Mouse (Mus musculus): ENCODE data around the gene Rnf169. TPM values are rescaled to one million over a fixed set of nuclear protein-coding genes. Genes with fewer than 3 reads are reported as not detected.
A peak's percentile ranks its signal among the peaks of the same experiment; 100 is the strongest.
"Not testable (repeated sequence)": the region's sequence is repeated elsewhere in the genome, so short reads cannot be mapped to it uniquely, and the experiment has no call there.

The Rnf169 gene
- polyA plus RNA-seq, 1 experiment from 2014 or later = 4.3 TPM

DNA sequence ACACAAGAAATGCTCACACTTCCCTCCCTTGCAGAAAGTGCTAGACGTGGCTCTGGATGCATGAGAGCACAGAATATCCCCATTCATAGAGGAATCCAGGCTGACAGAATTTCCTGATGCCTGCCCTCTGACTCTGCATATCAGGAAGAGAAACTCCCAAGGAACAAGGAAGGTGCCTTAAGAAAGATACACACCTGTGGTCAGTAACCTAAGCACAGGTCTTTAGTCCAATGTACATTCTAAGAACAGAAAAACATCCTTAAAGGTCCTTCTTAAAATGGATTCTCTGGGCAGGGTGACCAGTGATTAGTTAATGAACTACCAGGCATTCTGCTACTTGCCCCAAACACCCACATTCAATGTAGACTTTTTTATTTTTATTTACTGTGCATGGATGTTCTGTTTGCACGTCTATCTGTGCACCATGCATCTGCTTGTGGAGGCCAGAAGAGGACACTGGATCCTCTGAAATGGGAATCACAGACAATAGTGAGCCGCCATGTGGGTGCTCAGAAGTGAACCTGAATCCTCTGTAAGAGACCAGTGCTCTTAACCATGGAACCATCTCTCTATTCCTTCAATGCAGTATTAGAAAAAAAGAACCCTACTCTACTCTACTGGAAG is 16.9 kb downstream of the Rnf169 start:
- H3K4me1 ChIP-seq (replicated peaks) = peaks cover 43% of the 10 kb centered on the region
- H3K27me3 ChIP-seq (replicated peaks) = no peaks in the 10 kb centered on the region
- no peak overlapping the region for H3K9ac ChIP-seq
- WGBS = 84% methylated on average over 3 of the region's 3 CpGs
- no peak overlapping the region for H3K4me2 ChIP-seq
- no peak overlapping the region for H3K4me3 ChIP-seq
- no peaks in the 10 kb centered on the region for H3K36me3 ChIP-seq
- no peak overlapping the region for H3K27ac ChIP-seq (ENCODE audit: poor library complexity, severe bottlenecking)
- no peaks in the 10 kb centered on the region for H3K9me3 ChIP-seq (replicated peaks)
- no peak for ATAC-seq (ENCODE audit: insufficient number of reproducible peaks, low FRiP score)

DNA sequence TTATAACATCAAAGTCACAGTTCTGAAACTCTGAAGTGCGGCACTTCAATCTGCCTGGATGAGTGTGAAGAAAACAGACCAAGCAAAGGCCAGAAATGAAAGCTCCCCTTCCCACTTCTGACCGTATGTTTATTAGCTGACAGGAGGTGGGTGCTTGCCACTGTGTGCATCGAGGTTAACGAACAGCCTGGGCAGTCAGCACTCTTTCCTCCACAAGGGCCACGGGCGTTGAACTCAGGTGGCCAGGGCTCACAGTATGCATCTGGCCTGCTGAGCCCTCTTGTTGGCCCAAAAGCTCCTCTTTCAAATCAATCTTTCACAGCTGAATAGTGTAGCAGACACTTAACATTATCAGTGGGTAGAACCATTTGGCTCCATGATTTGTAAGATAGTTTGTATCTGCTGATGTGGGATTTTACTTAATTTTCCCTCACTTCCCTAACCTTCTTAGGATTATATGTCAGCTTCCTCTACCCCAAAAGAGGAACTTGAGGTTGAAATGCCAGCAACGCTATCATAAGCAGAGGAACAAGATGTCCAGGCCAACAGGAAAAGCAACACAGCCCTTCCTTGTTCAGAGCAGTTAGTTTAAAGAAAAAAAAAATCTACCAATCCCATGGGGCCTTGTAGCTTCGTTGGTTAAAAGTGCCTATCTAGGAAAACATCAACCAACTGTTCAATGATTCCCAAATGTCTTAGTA is 17.6 kb downstream of the Rnf169 start:
- ATAC-seq (ENCODE audit: insufficient number of reproducible peaks, low FRiP score) = no peak
- Histone ChIP-seq H3K4me3 (no peak overlapping the region), H3K9me3 (replicated peaks) (no peaks in the 10 kb centered on the region), H3K27me3 (replicated peaks) (no peaks in the 10 kb centered on the region), H3K9ac (no peak overlapping the region), H3K36me3 (no peaks in the 10 kb centered on the region), H3K4me1 (replicated peaks) (peaks cover 43% of the 10 kb centered on the region), H3K4me2 (no peak overlapping the region), H3K27ac (ENCODE audit: poor library complexity, severe bottlenecking) (0 out of 2 replicates have a peak overlapping the region, but pooled peaks have one; percentile 34)
- 56% methylated on average over 8 of the region's 8 CpGs for WGBS

DNA sequence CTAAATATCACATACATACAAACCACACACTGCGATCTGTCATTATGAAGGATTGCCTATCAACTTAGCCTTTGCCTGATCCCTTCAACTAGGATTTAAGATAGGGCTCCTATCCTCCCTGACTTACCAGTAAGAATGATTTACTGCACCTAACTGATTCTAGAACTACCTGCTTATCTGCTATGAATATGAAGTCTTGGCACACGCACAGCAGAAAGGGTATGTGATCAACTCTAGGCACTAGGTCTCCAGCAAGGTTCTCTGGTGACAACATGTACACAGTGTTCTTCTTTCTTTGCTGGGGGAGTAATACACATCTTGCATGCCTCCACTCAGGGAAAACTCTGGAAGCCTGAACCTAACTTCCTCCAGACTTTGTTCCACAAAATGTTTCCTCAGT is 18.7 kb downstream of the Rnf169 start:
- Histone ChIP-seq H3K9ac (no peak overlapping the region), H3K4me2 (no peak overlapping the region), H3K27me3 (replicated peaks) (no peaks in the 10 kb centered on the region), H3K4me1 (replicated peaks) (peaks cover 34% of the 10 kb centered on the region), H3K4me3 (no peak overlapping the region), H3K27ac (ENCODE audit: poor library complexity, severe bottlenecking) (no peak overlapping the region), H3K9me3 (replicated peaks) (no peaks in the 10 kb centered on the region), H3K36me3 (no peaks in the 10 kb centered on the region)
- ATAC-seq (ENCODE audit: insufficient number of reproducible peaks, low FRiP score) = no peak
- 81% methylated on average over 2 of the region's 2 CpGs for WGBS

GRCm38 (mm10) chr7:99960571-99960970 is 19.7 kb downstream of the Rnf169 start:
- H3K4me1 ChIP-seq (replicated peaks) = peaks cover 27% of the 10 kb centered on the region
- not testable (repeated sequence) for H3K4me2 ChIP-seq; H3K27ac ChIP-seq (ENCODE audit: poor library complexity, severe bottlenecking); H3K36me3 ChIP-seq; H3K9me3 ChIP-seq (replicated peaks); H3K4me3 ChIP-seq; H3K9ac ChIP-seq; H3K27me3 ChIP-seq (replicated peaks); ATAC-seq (ENCODE audit: insufficient number of reproducible peaks, low FRiP score)
- WGBS = 61% methylated on average over 2 of the region's 2 CpGs

DNA sequence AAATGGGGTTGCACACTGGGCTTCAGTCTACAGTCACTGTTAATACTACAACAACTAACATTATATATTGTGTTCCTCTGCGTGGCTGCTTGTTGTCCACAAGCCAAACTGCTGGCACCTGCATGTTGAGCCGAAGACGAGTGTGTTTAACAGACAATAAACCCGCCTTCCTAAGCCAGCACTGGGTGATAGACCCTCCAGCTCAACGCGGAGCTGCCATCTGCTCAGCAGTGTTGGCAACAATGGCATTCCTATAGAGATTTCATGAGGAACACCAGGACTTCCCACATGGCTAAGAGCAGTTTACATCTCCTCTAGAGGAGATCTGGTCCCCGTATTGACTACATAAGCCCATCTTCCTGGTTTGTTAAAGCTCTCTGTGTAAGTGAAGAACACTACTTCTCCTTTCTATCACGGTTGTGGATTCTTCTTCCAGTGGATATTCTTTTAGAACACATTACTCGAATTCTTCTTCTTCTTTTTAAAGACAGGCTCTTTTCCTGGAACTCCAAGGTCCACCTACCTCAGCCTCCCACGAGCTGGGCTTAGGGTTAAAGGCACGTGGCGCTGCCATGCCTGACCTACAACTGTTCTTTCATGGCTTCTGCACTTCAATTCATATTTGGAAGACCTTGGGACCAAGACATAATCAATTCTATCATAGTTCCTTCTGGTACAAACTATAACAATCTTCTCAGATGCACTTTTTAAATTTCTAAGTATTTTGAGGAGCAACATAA is 22.9 kb downstream of the Rnf169 start:
- no peak for ATAC-seq (ENCODE audit: insufficient number of reproducible peaks, low FRiP score)
- no peaks in the 10 kb centered on the region for H3K9me3 ChIP-seq (replicated peaks)
- no peak overlapping the region for H3K4me2 ChIP-seq
- no peaks in the 10 kb centered on the region for H3K27me3 ChIP-seq (replicated peaks)
- H3K4me1 ChIP-seq (replicated peaks) = peaks cover 7% of the 10 kb centered on the region
- no peak overlapping the region for H3K27ac ChIP-seq (ENCODE audit: poor library complexity, severe bottlenecking)
- H3K9ac ChIP-seq = no peak overlapping the region
- no peak overlapping the region for H3K4me3 ChIP-seq
- 0 out of 2 replicates have a peak, but pooled peaks cover 5% of the 10 kb centered on the region for H3K36me3 ChIP-seq
- 84% methylated on average over 12 of the region's 12 CpGs for WGBS

DNA sequence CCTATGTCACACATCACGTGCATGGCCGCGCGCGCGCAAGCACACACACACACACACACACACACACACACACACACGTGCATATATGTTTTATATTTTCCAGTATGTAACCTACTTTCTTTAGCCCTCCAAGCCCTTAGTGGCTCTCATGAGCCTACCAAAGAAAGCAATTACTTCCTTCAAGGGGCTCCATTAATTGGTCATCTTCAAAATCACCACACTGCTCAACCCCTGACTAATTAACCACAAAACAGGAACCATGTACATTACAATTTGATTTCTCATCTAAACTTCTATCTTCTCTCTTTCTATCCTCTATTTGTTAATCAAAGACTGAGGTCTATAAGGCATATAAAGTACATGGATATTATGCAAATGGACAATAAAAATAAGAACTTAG is 24.2 kb downstream of the Rnf169 start:
- ATAC-seq (ENCODE audit: insufficient number of reproducible peaks, low FRiP score) = no peak
- H3K9ac ChIP-seq = no peak overlapping the region
- H3K27me3 ChIP-seq (replicated peaks) = no peaks in the 10 kb centered on the region
- H3K9me3 ChIP-seq (replicated peaks) = no peaks in the 10 kb centered on the region
- no peak overlapping the region for H3K4me3 ChIP-seq
- H3K36me3 ChIP-seq = peaks cover 13% of the 10 kb centered on the region
- H3K27ac ChIP-seq (ENCODE audit: poor library complexity, severe bottlenecking) = no peak overlapping the region
- WGBS = 96% methylated on average over 7 of the region's 7 CpGs
- peaks cover 5% of the 10 kb centered on the region; the same call in 1 of the 2 replicates for H3K4me1 ChIP-seq (replicated peaks)
- no peak overlapping the region for H3K4me2 ChIP-seq

- Histone ChIP-seq H3K27me3 (replicated peaks) (no peaks in the 10 kb centered on the region), H3K4me2 (no peak overlapping the region), H3K4me3 (no peak overlapping the region), H3K4me1 (replicated peaks) (peaks cover 5% of the 10 kb centered on the region; the same call in 1 of the 2 replicates), H3K9me3 (replicated peaks) (no peaks in the 10 kb centered on the region), H3K27ac (ENCODE audit: poor library complexity, severe bottlenecking) (no peak overlapping the region), H3K9ac (no peak overlapping the region), H3K36me3 (peaks cover 16% of the 10 kb centered on the region)
- ATAC-seq (ENCODE audit: insufficient number of reproducible peaks, low FRiP score) = no peak
- WGBS = 96% methylated on average over 8 of the region's 8 CpGs
These were observed 26.0 kb downstream of the Rnf169 start for GRCm38 (mm10) chr7:99954212-99954611.

GRCm38 (mm10) chr7:99953442-99954098 is 26.7 kb downstream of the Rnf169 start:
- Histone ChIP-seq H3K9me3 (replicated peaks) (no peaks in the 10 kb centered on the region), H3K4me1 (replicated peaks) (peaks cover 5% of the 10 kb centered on the region; the same call in 1 of the 2 replicates), H3K4me3 (no peak overlapping the region), H3K27ac (ENCODE audit: poor library complexity, severe bottlenecking) (no peak overlapping the region), H3K36me3 (peaks cover 16% of the 10 kb centered on the region), H3K27me3 (replicated peaks) (no peaks in the 10 kb centered on the region), H3K9ac (no peak overlapping the region), H3K4me2 (no peak overlapping the region)
- ATAC-seq (ENCODE audit: insufficient number of reproducible peaks, low FRiP score) = no peak
- WGBS = 78% methylated on average over 6 of the region's 6 CpGs

GRCm38 (mm10) chr7:99947329-99947728 is 32.9 kb downstream of the Rnf169 start:
- 76% methylated on average over 9 of the region's 9 CpGs for WGBS
- Histone ChIP-seq H3K27ac (ENCODE audit: poor library complexity, severe bottlenecking) (no peak overlapping the region), H3K4me2 (no peak overlapping the region), H3K9ac (no peak overlapping the region), H3K4me3 (no peak overlapping the region), H3K36me3 (peaks cover 65% of the 10 kb centered on the region), H3K4me1 (replicated peaks) (no peaks in the 10 kb centered on the region), H3K9me3 (replicated peaks) (peaks cover 7% of the 10 kb centered on the region; the same call in 1 of the 2 replicates), H3K27me3 (replicated peaks) (no peaks in the 10 kb centered on the region)
- ATAC-seq (ENCODE audit: insufficient number of reproducible peaks, low FRiP score) = no peak

- no peak overlapping the region for H3K27ac ChIP-seq (ENCODE audit: poor library complexity, severe bottlenecking)
- no peak overlapping the region for H3K4me2 ChIP-seq
- H3K9me3 ChIP-seq (replicated peaks) = peaks cover 7% of the 10 kb centered on the region; the same call in 1 of the 2 replicates
- peaks cover 65% of the 10 kb centered on the region for H3K36me3 ChIP-seq
- 83% methylated on average over 4 of the region's 4 CpGs for WGBS
- no peak overlapping the region for H3K4me3 ChIP-seq
- H3K9ac ChIP-seq = no peak overlapping the region
- H3K27me3 ChIP-seq (replicated peaks) = no peaks in the 10 kb centered on the region
- H3K4me1 ChIP-seq (replicated peaks) = no peaks in the 10 kb centered on the region
- no peak for ATAC-seq (ENCODE audit: insufficient number of reproducible peaks, low FRiP score)
These were observed 33.9 kb downstream of the Rnf169 start for GRCm38 (mm10) chr7:99946356-99946755.

GRCm38 (mm10) chr7:99945939-99946338 is 34.3 kb downstream of the Rnf169 start:
- peaks cover 68% of the 10 kb centered on the region for H3K36me3 ChIP-seq
- no peak for ATAC-seq (ENCODE audit: insufficient number of reproducible peaks, low FRiP score)
- 91% methylated on average over 3 of the region's 3 CpGs for WGBS

More at GRCm38 (mm10) chr7:99945939-99946338, 34.3 kb downstream of the Rnf169 start:
- Histone ChIP-seq H3K27me3 (replicated peaks) (no peaks in the 10 kb centered on the region), H3K4me3 (no peak overlapping the region), H3K4me2 (no peak overlapping the region), H3K4me1 (replicated peaks) (no peaks in the 10 kb centered on the region), H3K9ac (no peak overlapping the region), H3K27ac (ENCODE audit: poor library complexity, severe bottlenecking) (no peak overlapping the region), H3K9me3 (replicated peaks) (peaks cover 7% of the 10 kb centered on the region; the same call in 1 of the 2 replicates)
